Mouse (Mus musculus): ENCODE measurements around the gene Gm5416. TPM values are rescaled to one million over a fixed set of nuclear protein-coding genes. Genes with fewer than 3 reads are reported as not detected.
"Not testable (repeated sequence)": the region's sequence is repeated elsewhere in the genome, so short reads cannot be mapped to it uniquely, and the experiment has no call there.

The Gm5416 gene
- not detected in 2 replicates for polyA plus RNA-seq (2015; fragmentation: Nextera tagmentation; extraction: Ambion mirVana)

DNA sequence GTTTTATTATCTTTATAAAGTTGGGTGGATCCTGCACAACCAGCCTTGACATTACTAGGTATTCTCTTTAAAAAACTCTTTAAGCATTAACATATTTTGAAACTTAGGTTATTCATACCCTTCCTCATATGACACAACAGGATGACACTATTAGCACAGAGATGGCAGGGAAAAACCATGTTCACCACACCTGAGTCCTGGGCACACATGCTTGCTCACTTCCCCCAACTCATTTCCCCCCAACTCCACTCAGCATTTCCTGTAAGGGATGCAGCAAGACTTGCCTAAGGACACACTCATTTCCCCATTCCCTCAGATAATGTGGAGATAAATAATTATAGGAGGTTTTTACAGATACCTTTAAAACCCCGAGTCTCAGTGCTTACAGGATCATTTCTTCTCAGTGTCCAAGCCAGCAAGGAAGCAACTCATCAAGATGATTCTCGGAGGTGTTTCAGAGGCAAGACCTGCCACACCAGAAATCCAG, at the start of gene Gm5416:
TSS of gene Gm5416 (plus strand) at position 437 of the 487 bp plus-strand sequence.
- H3K27ac ChIP-seq (replicated peaks): no peak within 1 kb of the TSS
- no peaks in the 10 kb centered on the region for H3K36me3 ChIP-seq
- 87% methylated on average over 2 of the region's 2 CpGs for WGBS
- no peaks in the 10 kb centered on the region for H3K9me3 ChIP-seq
- H3K9ac ChIP-seq (replicated peaks): no peak within 1 kb of the TSS
- H3K4me3 ChIP-seq: no peak within 1 kb of the TSS
- H3K4me2 ChIP-seq (replicated peaks): no peak within 1 kb of the TSS
- no peaks in the 10 kb centered on the region for H3K4me1 ChIP-seq
- no peak for ATAC-seq (replicated peaks)
- H3K27me3 ChIP-seq: no peaks in the 10 kb centered on the region

DNA sequence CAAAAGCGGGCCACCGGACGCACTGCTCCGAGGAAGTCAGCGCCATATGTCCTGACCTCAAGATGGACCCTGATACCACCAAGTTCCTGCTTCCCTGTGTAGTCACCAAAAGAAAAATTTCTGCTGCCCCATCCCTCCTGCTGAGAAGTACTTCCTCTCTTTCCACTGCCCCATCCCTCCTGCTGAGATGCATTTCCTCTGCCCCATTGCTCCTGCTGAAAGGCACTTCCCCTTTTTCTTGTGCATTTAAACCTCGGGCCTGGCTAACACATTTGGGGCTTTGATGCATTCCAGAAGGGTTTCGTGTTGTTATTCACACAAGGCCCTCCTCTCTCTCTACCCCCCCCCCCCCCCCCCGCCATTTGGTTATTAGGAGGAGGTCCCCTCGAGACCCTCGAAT, 42.4 kb upstream of the Gm5416 start:
- not testable (repeated sequence) for H3K9ac ChIP-seq (replicated peaks); H3K27ac ChIP-seq (replicated peaks); H3K4me2 ChIP-seq (replicated peaks); H3K27me3 ChIP-seq; H3K36me3 ChIP-seq; H3K4me1 ChIP-seq; ATAC-seq (replicated peaks); H3K4me3 ChIP-seq; H3K9me3 ChIP-seq
- 84% methylated on average over 9 of the region's 10 CpGs for WGBS

DNA sequence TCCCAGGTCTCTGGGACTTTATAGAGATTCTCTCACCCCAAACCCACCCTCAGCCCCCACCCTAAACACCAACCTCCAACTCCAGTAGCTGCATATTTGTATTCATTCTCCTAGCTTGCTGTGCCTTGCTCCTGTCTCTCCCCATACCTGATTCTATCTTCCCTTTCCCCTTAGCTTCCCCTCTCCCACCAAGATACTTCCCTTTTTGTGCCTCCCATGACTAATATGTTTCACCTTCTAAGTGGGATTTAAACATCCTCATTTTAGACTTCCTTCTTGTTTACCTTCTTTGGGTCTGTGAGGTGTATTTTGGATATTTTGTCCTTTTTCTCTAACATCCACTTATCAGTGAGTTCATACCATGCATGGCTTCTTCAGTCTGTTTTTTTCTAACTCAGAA, 34.1 kb upstream of the Gm5416 start:
- H3K4me2 ChIP-seq (replicated peaks): no peak overlapping the region
- H3K36me3 ChIP-seq: no peaks in the 10 kb centered on the region
- H3K27me3 ChIP-seq: no peaks in the 10 kb centered on the region
- no peak for ATAC-seq (replicated peaks)
- H3K4me3 ChIP-seq: no peak overlapping the region
- no peaks in the 10 kb centered on the region for H3K4me1 ChIP-seq
- no peak overlapping the region for H3K9ac ChIP-seq (replicated peaks)
- H3K27ac ChIP-seq (replicated peaks): no peak overlapping the region
- no peaks in the 10 kb centered on the region for H3K9me3 ChIP-seq

DNA sequence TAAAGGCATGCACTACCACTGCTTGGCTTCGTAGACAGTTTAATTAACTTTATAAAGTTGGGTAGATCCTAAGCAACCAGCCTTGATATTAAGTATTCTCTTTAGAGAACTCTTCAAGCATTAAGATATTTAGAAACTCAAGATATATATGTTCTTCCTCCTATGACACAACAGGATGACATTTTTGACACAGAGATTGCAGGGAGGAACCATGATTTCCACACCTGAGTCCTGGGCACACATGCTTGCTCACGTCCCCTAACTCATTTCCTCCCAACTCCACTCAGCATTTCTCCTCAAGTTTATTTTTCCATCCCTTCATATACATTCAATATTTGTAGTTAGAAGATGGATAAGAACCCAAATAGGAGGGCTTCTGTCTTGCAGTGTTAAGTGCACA, 30.3 kb upstream of the Gm5416 start:
- H3K27me3 ChIP-seq: no peaks in the 10 kb centered on the region
- no peaks in the 10 kb centered on the region for H3K9me3 ChIP-seq
- no peak overlapping the region for H3K27ac ChIP-seq (replicated peaks)
- H3K4me3 ChIP-seq: no peak overlapping the region
- ATAC-seq (replicated peaks): no peak
- WGBS: 87% methylated on average over 2 of the region's 2 CpGs
- no peaks in the 10 kb centered on the region for H3K36me3 ChIP-seq
- H3K9ac ChIP-seq (replicated peaks): no peak overlapping the region
- no peak overlapping the region for H3K4me2 ChIP-seq (replicated peaks)
- no peaks in the 10 kb centered on the region for H3K4me1 ChIP-seq

DNA sequence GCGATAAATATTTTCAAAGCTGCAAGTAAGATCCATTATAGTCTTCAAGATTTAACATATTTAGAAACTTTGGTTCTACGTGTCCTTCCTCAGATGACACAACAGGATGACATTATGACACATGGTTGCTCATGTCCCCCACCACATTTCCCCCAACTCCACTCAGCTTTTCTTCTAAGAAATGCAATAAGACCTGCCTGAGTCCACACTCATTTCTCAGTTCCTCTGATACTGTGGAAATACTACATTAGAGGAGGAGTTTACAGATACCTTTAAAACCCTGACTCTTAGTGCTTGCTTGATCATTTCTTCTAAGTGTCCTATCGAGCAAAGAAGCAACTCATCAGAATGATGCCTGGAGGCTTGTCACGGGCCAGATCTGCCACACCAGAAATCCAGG, 26.3 kb upstream of the Gm5416 start, which contains the start of gene Gm5483:
TSS of gene Gm5483 (plus strand) at position 301 of the 400 bp plus-strand sequence.
- not testable (repeated sequence) for H3K9me3 ChIP-seq; H3K27me3 ChIP-seq; H3K4me3 ChIP-seq; H3K9ac ChIP-seq (replicated peaks); H3K4me1 ChIP-seq; ATAC-seq (replicated peaks); H3K36me3 ChIP-seq; H3K27ac ChIP-seq (replicated peaks); H3K4me2 ChIP-seq (replicated peaks)
- WGBS: 83% methylated on average over 4 of the region's 4 CpGs

DNA sequence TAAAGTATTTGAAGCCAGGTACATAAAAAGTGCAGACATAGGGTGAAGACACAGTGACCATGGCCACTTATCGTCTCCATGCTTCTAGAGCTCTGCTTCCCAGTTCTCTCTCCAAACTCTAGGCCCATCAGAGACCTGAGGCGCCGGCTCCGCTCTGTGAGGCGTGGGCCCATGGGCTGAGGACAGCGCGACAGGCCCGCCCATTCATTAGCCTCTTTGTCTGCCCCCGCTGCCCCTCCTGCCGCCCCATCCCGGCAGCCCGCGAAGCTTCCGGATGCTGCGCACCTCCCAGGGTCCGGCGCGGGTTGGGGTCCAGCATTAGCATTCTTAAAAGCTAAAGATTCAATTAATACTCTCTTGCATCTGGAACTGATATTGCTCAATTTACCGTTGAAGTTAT, 11.0 kb upstream of the Gm5416 start:
- no peaks in the 10 kb centered on the region for H3K36me3 ChIP-seq
- H3K4me3 ChIP-seq: no peak overlapping the region
- H3K9ac ChIP-seq (replicated peaks): no peak overlapping the region
- no peaks in the 10 kb centered on the region for H3K27me3 ChIP-seq
- no peak for ATAC-seq (replicated peaks)
- no peaks in the 10 kb centered on the region for H3K4me1 ChIP-seq
- H3K9me3 ChIP-seq: no peaks in the 10 kb centered on the region
- no peak overlapping the region for H3K27ac ChIP-seq (replicated peaks)
- H3K4me2 ChIP-seq (replicated peaks): peak overlapping the region; percentile 11; the same call in 1 of the 2 replicates
- 44% methylated on average over 19 of the region's 19 CpGs for WGBS

DNA sequence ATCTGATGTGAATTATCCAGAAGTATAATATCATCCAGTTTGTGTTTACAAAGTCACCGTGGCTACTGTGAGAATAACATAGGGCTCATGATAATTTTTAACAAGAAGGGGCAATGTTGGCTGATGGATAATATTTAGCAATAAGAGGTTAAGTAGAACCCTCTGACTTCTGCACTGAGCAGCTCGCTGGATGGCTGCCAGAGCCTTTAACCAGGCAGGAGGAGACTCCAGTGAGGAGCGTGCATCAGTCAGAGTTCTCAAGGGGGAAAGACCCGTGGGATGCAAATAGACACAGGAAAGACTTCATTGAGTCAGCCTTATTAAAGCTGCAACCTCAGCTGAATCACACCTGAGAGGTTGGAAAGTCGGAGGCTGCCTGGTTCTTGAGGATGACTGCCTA, 6.4 kb upstream of the Gm5416 start:
- Histone ChIP-seq H3K36me3 (no peaks in the 10 kb centered on the region), H3K27ac (replicated peaks) (no peak overlapping the region), H3K27me3 (no peaks in the 10 kb centered on the region), H3K9me3 (no peaks in the 10 kb centered on the region), H3K4me3 (no peak overlapping the region), H3K9ac (replicated peaks) (no peak overlapping the region), H3K4me1 (no peaks in the 10 kb centered on the region), H3K4me2 (replicated peaks) (no peak overlapping the region)
- 78% methylated on average over 5 of the region's 5 CpGs for WGBS
- no peak for ATAC-seq (replicated peaks)

DNA sequence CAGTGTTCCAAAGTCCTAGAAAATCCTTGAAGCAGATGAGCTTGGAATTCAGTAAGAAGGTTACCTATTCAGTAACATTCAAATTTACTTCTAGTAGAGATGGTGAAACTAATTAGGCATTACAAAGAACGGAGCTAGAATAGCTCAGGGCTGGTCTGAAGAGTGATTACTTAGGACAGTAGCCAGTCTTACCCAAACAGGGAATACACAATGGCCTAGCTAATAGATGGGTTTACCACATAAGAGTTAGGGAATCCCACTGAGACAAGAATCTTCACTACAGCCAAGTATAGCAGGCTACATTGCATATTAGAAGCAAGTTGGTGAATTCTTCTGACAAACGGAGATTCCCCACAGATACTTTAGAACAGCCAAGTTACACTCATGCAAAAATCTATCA, 4.5 kb upstream of the Gm5416 start:
- not testable (repeated sequence) for H3K36me3 ChIP-seq; H3K27ac ChIP-seq (replicated peaks); ATAC-seq (replicated peaks); H3K27me3 ChIP-seq; H3K9ac ChIP-seq (replicated peaks); H3K4me2 ChIP-seq (replicated peaks); H3K4me1 ChIP-seq; H3K4me3 ChIP-seq; H3K9me3 ChIP-seq
- WGBS: 36% methylated on average over 2 of the region's 2 CpGs

DNA sequence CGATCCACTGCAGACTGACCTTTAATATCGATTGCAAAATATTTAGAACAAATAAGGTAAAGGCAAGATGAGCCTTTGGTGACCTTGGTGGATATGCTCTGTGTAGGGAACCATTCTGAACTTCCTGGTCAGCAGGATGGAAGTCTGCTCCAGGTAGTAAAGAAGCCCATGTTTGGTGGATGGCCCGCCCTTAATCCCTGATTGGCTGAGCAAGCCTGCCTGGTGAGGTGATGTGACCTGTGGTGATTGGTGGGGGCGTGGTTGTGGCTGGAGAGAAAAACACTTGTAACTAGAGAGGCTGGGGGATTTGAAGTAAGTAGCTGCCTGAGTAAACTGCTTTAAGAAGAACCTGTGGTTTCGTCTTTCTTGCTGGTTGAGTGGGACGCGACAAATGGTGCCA, 11.0 kb downstream of the Gm5416 start, which contains the start of gene 2010005H15Rik:
TSS of gene 2010005H15Rik (plus strand) at position 301 of the 400 bp plus-strand sequence.
- H3K9me3 ChIP-seq; H3K4me3 ChIP-seq; H3K27me3 ChIP-seq; H3K4me2 ChIP-seq (replicated peaks); H3K36me3 ChIP-seq; H3K9ac ChIP-seq (replicated peaks); ATAC-seq (replicated peaks); H3K4me1 ChIP-seq; H3K27ac ChIP-seq (replicated peaks): not testable (repeated sequence)
- WGBS: 94% methylated on average over 7 of the region's 7 CpGs

DNA sequence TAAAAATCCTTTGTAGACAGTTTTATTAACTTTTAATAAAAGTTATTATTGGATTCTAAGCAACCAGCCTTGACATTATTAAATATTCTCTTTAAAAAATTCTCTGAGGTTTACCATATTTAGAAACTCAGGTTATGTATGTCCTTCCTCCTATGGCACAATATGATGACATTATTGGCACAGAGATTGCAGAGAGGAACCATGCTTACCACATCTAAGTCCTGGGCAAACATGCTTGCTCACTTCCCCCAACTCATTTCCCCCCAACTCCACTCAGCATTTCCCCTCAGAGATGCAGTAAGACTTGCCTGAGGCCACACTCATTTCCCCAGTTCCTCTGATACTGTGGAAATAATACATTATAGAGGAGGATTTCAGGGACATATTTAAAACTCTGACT, 50.4 kb downstream of the Gm5416 start:
- not testable (repeated sequence) for H3K36me3 ChIP-seq; ATAC-seq (replicated peaks); H3K27ac ChIP-seq (replicated peaks); H3K9ac ChIP-seq (replicated peaks); H3K27me3 ChIP-seq; H3K4me3 ChIP-seq; H3K4me1 ChIP-seq; H3K9me3 ChIP-seq; H3K4me2 ChIP-seq (replicated peaks)

Other genes starting within 250 kb of the Gm5416 start
- gene Kpna1, start 231.7 kb upstream of the Gm5416 start, polyA plus RNA-seq (2015; fragmentation: Nextera tagmentation; extraction: Ambion mirVana): 75.2 and 76.2 TPM in 2 replicates
- gene Wdr5b, start 169.2 kb upstream of the Gm5416 start, polyA plus RNA-seq (2015; fragmentation: Nextera tagmentation; extraction: Ambion mirVana): 14.1 and 16.1 TPM in 2 replicates
- gene Fam162a, start 138.8 kb upstream of the Gm5416 start, polyA plus RNA-seq (2015; fragmentation: Nextera tagmentation; extraction: Ambion mirVana): 169 and 188 TPM in 2 replicates
- 34.7 and 35.4 TPM in 2 replicates for gene Ccdc58, start 138.7 kb upstream of the Gm5416 start, polyA plus RNA-seq (2015; fragmentation: Nextera tagmentation; extraction: Ambion mirVana)
- gene Csta1, start 79.2 kb upstream of the Gm5416 start, polyA plus RNA-seq (2015; fragmentation: Nextera tagmentation; extraction: Ambion mirVana): not detected in 2 replicates
- not detected in 2 replicates for gene Stfa2l1, start 53.6 kb upstream of the Gm5416 start, polyA plus RNA-seq (2015; fragmentation: Nextera tagmentation; extraction: Ambion mirVana)
- 0.50 and 0.54 TPM in 2 replicates for gene Gm5483, start 26.2 kb upstream of the Gm5416 start, polyA plus RNA-seq (2015; fragmentation: Nextera tagmentation; extraction: Ambion mirVana)
- gene 2010005H15Rik, start 11.1 kb downstream of the Gm5416 start, polyA plus RNA-seq (2015; fragmentation: Nextera tagmentation; extraction: Ambion mirVana): not detected in 2 replicates
- 0.99 and 1.5 TPM in 2 replicates for gene Stfa1, start 66.5 kb downstream of the Gm5416 start, polyA plus RNA-seq (2015; fragmentation: Nextera tagmentation; extraction: Ambion mirVana)
- not detected in 2 replicates for gene BC117090, start 123.9 kb downstream of the Gm5416 start, polyA plus RNA-seq (2015; fragmentation: Nextera tagmentation; extraction: Ambion mirVana)
- gene BC100530, start 157.3 kb downstream of the Gm5416 start, polyA plus RNA-seq (2015; fragmentation: Nextera tagmentation; extraction: Ambion mirVana): 0.50 and 1.1 TPM in 2 replicates
- not detected in 2 replicates for gene Stfa2, start 198.1 kb downstream of the Gm5416 start, polyA plus RNA-seq (2015; fragmentation: Nextera tagmentation; extraction: Ambion mirVana)
- 0.54 TPM in 1 of 2 replicates, not detected in the other for gene Stfa3, start 245.0 kb downstream of the Gm5416 start, polyA plus RNA-seq (2015; fragmentation: Nextera tagmentation; extraction: Ambion mirVana)